Mouse (Mus musculus) heart, adult 2 months (tissue): ENCODE data around the gene Tie1. TPM values are rescaled to one million over a fixed set of nuclear protein-coding genes. Genes with fewer than 3 reads are reported as not detected.

Experiments
- DNase-seq, 2 experiments: peaks; one replicate each; pipeline ENCODE4 v3.0.0; 2021
- H3K27ac ChIP-seq: fragments of 200-600 bp; 2 replicates; pipeline ENCODE4 v1.8.1; 2022
- H3K27me3 ChIP-seq: fragments of 200-500 bp; 2 replicates; pipeline ENCODE4 v1.6.1; 2012; ENCODE audit warnings: mild to moderate bottlenecking, low read length, inconsistent platforms, mixed read lengths; ENCODE audit not compliant: control insufficient read depth, insufficient read depth
- H3K36me3 ChIP-seq: fragments of 200-500 bp; 2 replicates; pipeline ENCODE4 v1.6.1; 2012; ENCODE audit warnings: low read length, inconsistent platforms; ENCODE audit not compliant: control insufficient read depth, insufficient read depth
- H3K4me1 ChIP-seq: fragments of 200-500 bp; 2 replicates; pipeline ENCODE4 v1.6.1; 2011; ENCODE audit warnings: low read length; ENCODE audit not compliant: control insufficient read depth, insufficient read depth
- H3K4me3 ChIP-seq: fragments of 200-600 bp; 2 replicates; pipeline ENCODE4 v1.8.1; 2022
- H3K79me2 ChIP-seq: fragments of 200-500 bp; replicated peaks from 2 replicates; pipeline ENCODE4 v1.6.1; 2012; ENCODE audit warnings: mild to moderate bottlenecking, inconsistent platforms, low read length, moderate library complexity, mixed read lengths; ENCODE audit not compliant: control insufficient read depth, insufficient read depth
- H3K9ac ChIP-seq: fragments of 200-500 bp; 2 replicates; pipeline ENCODE4 v1.6.1; 2012; ENCODE audit warnings: low read depth, mild to moderate bottlenecking, control low read depth, inconsistent platforms, low read length, mixed read lengths
- CTCF ChIP-seq: fragments of 200-600 bp; IDR thresholded peaks from 2 replicates; pipeline ENCODE4 v1.8.1; 2022; ENCODE audit warnings: antibody characterized with exemption, mild to moderate bottlenecking, moderate library complexity
- EP300 ChIP-seq: fragments of 200-500 bp; IDR thresholded peaks from 2 replicates; pipeline ENCODE4 v1.6.1; 2011; ENCODE audit warnings: low read depth, low read length, control low read depth; ENCODE audit not compliant: insufficient read depth
- POLR2A ChIP-seq: fragments of 200-500 bp; IDR thresholded peaks from 2 replicates; pipeline ENCODE4 v1.6.1; 2011; ENCODE audit warnings: mild to moderate bottlenecking, low read depth, low read length, control low read depth; ENCODE audit not compliant: insufficient read depth
- WGBS: fragments of 180-500 bp; shearing (Covaris S2); methylation state at CpG from one replicate; pipeline ENCODE4 v1.1.7; 2018; 5-methylcytosine and 5-hydroxymethylcytosine counted together
- intact Hi-C: fragments of 180-260 bp; cut with DNase I; formaldehyde crosslinking; loops from one replicate; pipeline ENCODE4 v1.15.1; 2025
- polyA plus RNA-seq: library from polyadenylated mRNA; depleted of rRNA; stranded (reverse); fragments of >200 nt; gene quantifications from 2 replicates; pipeline ENCODE4 v1.2.3, GENCODE M21; 2012
- total RNA-seq, 2 experiments: library from RNA; stranded (reverse); gene quantifications; 2 replicates each; pipeline ENCODE4 v1.2.3; 2021

Tie1 gene
- total and polyA plus RNA-seq, 3 experiments, result 59.8 to 66.8 (median 63.3) TPM

- Histone ChIP-seq H3K27me3 (no peaks in the 10 kb centered on the region), H3K4me1 (peaks cover 5% of the 10 kb centered on the region), H3K9ac (no peak overlapping the region), H3K36me3 (peaks cover 3% of the 10 kb centered on the region; the same call in 1 of the 2 replicates), H3K27ac (peak overlapping the region; percentile 65), H3K79me2 (no peaks in the 10 kb centered on the region), H3K4me3 (no peak overlapping the region)
- DNase-seq, result peak in 1 of 2 experiments; percentile 37
- intact Hi-C loops, result no loop called here
- peak; percentile 70 for TF ChIP-seq EP300
- TF ChIP-seq POLR2A, result no peak
- 17% methylated on average over 3 of the region's 3 CpGs for WGBS
Observed at GRCm38 (mm10) chr4:118505551-118505950, 15.7 kb upstream of the Tie1 start.

GRCm38 (mm10) chr4:118500792-118501191 is 10.9 kb upstream of the Tie1 start:
- WGBS, result 57% methylated on average over 9 of the region's 9 CpGs
- H3K27ac ChIP-seq, result peak overlapping the region; percentile 71

GRCm38 (mm10) chr4:118500171-118500724 is 10.4 kb upstream of the Tie1 start:
- peak; percentile 52 to 76 for DNase-seq
- Histone ChIP-seq H3K4me1 (peaks cover 3% of the 10 kb centered on the region), H3K4me3 (no peak overlapping the region), H3K79me2 (no peaks in the 10 kb centered on the region), H3K27ac (peak overlapping the region; percentile 75), H3K9ac (no peak overlapping the region), H3K36me3 (no peaks in the 10 kb centered on the region), H3K27me3 (no peaks in the 10 kb centered on the region)
- intact Hi-C loops, result no loop called here
- 33% methylated on average over 6 of the region's 6 CpGs for WGBS
- TF ChIP-seq POLR2A (peak; percentile 14; the same call in 1 of the 2 replicates), EP300 (0 out of 2 replicates have a peak, but pooled peaks have one; percentile 44), CTCF (no peak)

More at GRCm38 (mm10) chr4:118500792-118501191, 10.9 kb upstream of the Tie1 start:
- H3K27me3 ChIP-seq, result no peaks in the 10 kb centered on the region
- no peak overlapping the region for H3K9ac ChIP-seq
- H3K36me3 ChIP-seq, result no peaks in the 10 kb centered on the region
- H3K4me1 ChIP-seq, result peaks cover 3% of the 10 kb centered on the region
- peak in 1 of 2 experiments; percentile 22 for DNase-seq
- no peaks in the 10 kb centered on the region for H3K79me2 ChIP-seq
- TF ChIP-seq CTCF (no peak), POLR2A (no peak), EP300 (no peak)
- H3K4me3 ChIP-seq, result no peak overlapping the region
- intact Hi-C loops, result no loop called here

- DNase-seq, result no peak
- Histone ChIP-seq H3K36me3 (peaks cover 2% of the 10 kb centered on the region; the same call in 1 of the 2 replicates), H3K79me2 (no peaks in the 10 kb centered on the region), H3K27me3 (no peaks in the 10 kb centered on the region), H3K9ac (no peak overlapping the region), H3K4me1 (peaks cover 7% of the 10 kb centered on the region), H3K27ac (peak overlapping the region; percentile 82), H3K4me3 (peak overlapping the region; percentile 3; the same call in 1 of the 2 replicates)
- 62% methylated on average over 10 of the region's 10 CpGs for WGBS
- TF ChIP-seq POLR2A (no peak), EP300 (no peak), CTCF (no peak)
- intact Hi-C loops, result no loop called here
Observed at GRCm38 (mm10) chr4:118490461-118490860, 600 bp upstream of the Tie1 start.

GRCm38 (mm10) chr4:118476773-118477530 is 12.9 kb downstream of the Tie1 start:
- 67% methylated on average over 15 of the region's 15 CpGs for whole genome bisulfite sequencing
- H3K4me1 ChIP-seq, result no peaks in the 10 kb centered on the region
- no peak overlapping the region for H3K27ac ChIP-seq
- no peak for TF ChIP-seq EP300
- TF ChIP-seq POLR2A, result no peak
- no peak for TF ChIP-seq CTCF
- H3K4me3 ChIP-seq, result no peak overlapping the region
- H3K9ac ChIP-seq, result no peak overlapping the region
- no peaks in the 10 kb centered on the region for H3K27me3 ChIP-seq
- DNase-seq, result no peak
- H3K36me3 ChIP-seq, result no peaks in the 10 kb centered on the region
- no peaks in the 10 kb centered on the region for H3K79me2 ChIP-seq
- intact Hi-C loops, result no loop called here

GRCm38 (mm10) chr4:118472687-118473086 is 17.2 kb downstream of the Tie1 start:
- no peaks in the 10 kb centered on the region for H3K79me2 ChIP-seq
- H3K27ac ChIP-seq, result no peak overlapping the region
- no peak for DNase-seq
- no peak overlapping the region for H3K4me3 ChIP-seq
- H3K36me3 ChIP-seq, result no peaks in the 10 kb centered on the region
- H3K27me3 ChIP-seq, result no peaks in the 10 kb centered on the region
- no peak overlapping the region for H3K9ac ChIP-seq
- intact Hi-C loops, result no loop called here
- H3K4me1 ChIP-seq, result no peaks in the 10 kb centered on the region
- TF ChIP-seq POLR2A (no peak), CTCF (no peak), EP300 (no peak)
- WGBS, result 86% methylated on average over 11 of the region's 11 CpGs
